Mouse (Mus musculus): ENCODE results near the gene Rap1a. TPM values are rescaled to one million over a fixed set of nuclear protein-coding genes. Genes with fewer than 3 reads are reported as not detected.

The Rap1a gene
- total RNA-seq (2021): 100 to 1,000 TPM; 101 to 103 TPM

GRCm38 (mm10) chr3:105801191-105802166 is at the start of gene Rap1a:
Rap1a (minus strand) TSS chr3:105801336.
- peak; percentile 64 to 70 for DNase-seq

- DNase-seq: no peak
These were observed 45.3 kb upstream of the Rap1a start for GRCm38 (mm10) chr3:105846294-105847069.

GRCm38 (mm10) chr3:105839836-105840235 is 38.7 kb upstream of the Rap1a start:
- DNase-seq: no peak

GRCm38 (mm10) chr3:105838655-105839054 is 37.5 kb upstream of the Rap1a start:
- DNase-seq: no peak

- no peak for DNase-seq
These were observed 35.7 kb upstream of the Rap1a start for GRCm38 (mm10) chr3:105836883-105837282.

- no peak for DNase-seq
These were observed 34.7 kb upstream of the Rap1a start for GRCm38 (mm10) chr3:105835875-105836274.

- DNase-seq: no peak
These were observed 30.4 kb upstream of the Rap1a start for GRCm38 (mm10) chr3:105831584-105831983.

- no peak for DNase-seq
These were observed 24.5 kb upstream of the Rap1a start for GRCm38 (mm10) chr3:105825501-105826161.

- no peak for DNase-seq
These were observed 23.6 kb upstream of the Rap1a start for GRCm38 (mm10) chr3:105824704-105825103.

- no peak for DNase-seq
These were observed 23.0 kb upstream of the Rap1a start for GRCm38 (mm10) chr3:105824103-105824502.

- no peak for DNase-seq
These were observed 22.5 kb upstream of the Rap1a start for GRCm38 (mm10) chr3:105823609-105824008.

GRCm38 (mm10) chr3:105821504-105821903 is 20.4 kb upstream of the Rap1a start:
- DNase-seq: no peak

- no peak for DNase-seq
These were observed 19.1 kb upstream of the Rap1a start for GRCm38 (mm10) chr3:105820272-105820671.

- DNase-seq: no peak
These were observed 17.2 kb upstream of the Rap1a start for GRCm38 (mm10) chr3:105818130-105819004.

- no peak for DNase-seq
These were observed 15.0 kb upstream of the Rap1a start for GRCm38 (mm10) chr3:105816089-105816488.

- no peak for DNase-seq
These were observed 14.2 kb upstream of the Rap1a start for GRCm38 (mm10) chr3:105815236-105815904.

GRCm38 (mm10) chr3:105811146-105811545 is 10.0 kb upstream of the Rap1a start:
- DNase-seq: no peak

GRCm38 (mm10) chr3:105808179-105809037 is 7.3 kb upstream of the Rap1a start:
- DNase-seq: no peak

GRCm38 (mm10) chr3:105807672-105808071 is 6.5 kb upstream of the Rap1a start:
- no peak for DNase-seq

Measured in layer of hippocampus, postnatal 36 days (tissue).